Mouse (Mus musculus): ENCODE data around the gene Rps6. TPM values are rescaled to one million over a fixed set of nuclear protein-coding genes. Genes with fewer than 3 reads are reported as not detected.

Gene Rps6
- 1,742 TPM for polyA plus RNA-seq (2014; fragmentation: Illumina TruSeq; extraction: RNeasy Lipid Tissue Mini Kit (QIAGEN cat#74804); ENCODE audit: insufficient read depth, low read depth, low replicate concordance)

DNA sequence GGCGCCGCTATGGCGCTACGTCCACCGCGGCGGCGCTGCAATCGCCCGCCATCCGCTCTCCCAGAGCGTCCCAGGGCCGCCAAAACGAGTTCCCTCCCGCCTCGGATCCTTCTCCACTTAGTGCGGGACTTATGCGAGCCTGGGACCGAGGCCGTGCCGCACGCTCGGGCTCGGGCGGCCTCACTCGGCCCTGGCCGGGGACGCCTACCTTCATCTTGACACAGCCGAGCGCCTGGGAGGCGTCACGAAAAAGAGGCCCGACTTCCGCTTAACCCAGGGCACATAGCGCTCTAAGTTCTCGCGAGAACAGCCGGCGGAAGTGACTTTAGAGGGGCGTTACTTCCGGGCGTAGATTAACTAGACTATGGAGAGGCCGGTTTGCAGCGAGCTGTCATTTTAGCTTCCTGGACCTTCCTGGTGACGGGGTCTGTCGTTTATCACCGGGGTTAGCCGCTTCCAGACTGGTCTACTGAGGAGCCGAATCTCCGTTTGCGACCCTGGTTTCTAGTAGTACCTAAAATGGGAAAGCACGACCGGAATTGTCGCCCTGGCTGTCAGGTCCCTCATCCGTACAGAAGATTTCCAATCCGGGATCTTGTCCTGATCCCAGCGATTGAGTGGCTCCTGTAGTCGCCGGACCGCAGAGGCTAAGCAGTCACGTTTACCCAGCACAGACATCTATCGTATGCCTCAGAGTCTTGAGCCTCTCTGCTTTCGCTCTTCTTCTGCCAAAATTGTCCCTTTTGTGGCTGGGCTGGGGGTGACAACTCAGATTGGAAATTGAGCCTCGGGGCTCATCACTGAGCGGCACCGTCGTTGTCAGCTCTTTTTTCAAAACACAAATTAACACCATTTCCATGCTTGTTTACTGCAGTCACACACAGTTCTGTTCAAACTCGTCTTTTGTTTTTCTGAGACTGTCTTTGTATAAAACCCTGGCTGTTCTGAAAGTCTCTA lies at the start of gene Rps6:
Gene Rps6, minus strand, starts transcription at position 300 of the 957 bp plus-strand sequence.

DNA sequence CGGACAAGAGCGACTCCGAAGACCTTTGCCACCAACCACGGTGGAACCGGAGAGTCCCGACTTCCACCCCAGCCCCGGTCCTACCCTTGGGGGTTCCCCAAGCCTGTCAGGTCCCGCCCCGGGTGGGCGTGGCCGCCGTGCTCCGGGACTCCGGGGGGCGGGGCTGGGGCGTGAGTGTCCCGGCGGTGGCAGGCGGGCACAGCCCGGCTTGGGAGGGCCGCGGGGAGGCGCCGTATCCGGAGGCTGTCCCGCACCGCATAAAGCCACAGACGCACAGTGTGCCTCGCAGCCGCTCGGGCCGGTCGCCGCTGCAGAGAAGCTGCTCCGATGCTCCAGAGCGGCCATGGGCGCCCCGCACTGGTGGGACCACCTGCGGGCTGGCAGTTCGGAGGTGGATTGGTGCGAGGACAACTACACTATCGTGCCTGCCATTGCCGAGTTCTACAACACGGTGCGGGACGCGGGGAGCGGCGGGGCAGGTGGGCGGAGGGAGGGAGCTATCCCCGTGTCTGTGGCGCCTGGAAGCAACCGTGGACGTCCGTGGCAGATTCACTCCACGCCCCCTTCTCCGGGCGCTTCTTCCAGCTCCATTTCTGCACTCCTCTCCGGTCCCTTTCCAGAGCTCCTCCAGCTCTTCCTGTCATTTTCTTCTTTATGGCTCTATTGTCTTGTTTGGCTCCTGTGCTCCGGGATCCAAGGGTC lies 17.1 kb upstream of the Rps6 start, which contains the start of gene Acer2:
Gene Acer2, plus strand, starts transcription at position 251 of the 702 bp plus-strand sequence.

Other genes starting within 250 kb of the Rps6 start
- 1.8 TPM for gene Haus6, start 245.4 kb downstream of the Rps6 start, polyA plus RNA-seq (2014; fragmentation: Illumina TruSeq; extraction: RNeasy Lipid Tissue Mini Kit (QIAGEN cat#74804); ENCODE audit: insufficient read depth, low read depth, low replicate concordance)
- 150 TPM for gene Plin2, start 187.4 kb downstream of the Rps6 start, polyA plus RNA-seq (2014; fragmentation: Illumina TruSeq; extraction: RNeasy Lipid Tissue Mini Kit (QIAGEN cat#74804); ENCODE audit: insufficient read depth, low read depth, low replicate concordance)
- gene Dennd4c, start 108.9 kb downstream of the Rps6 start, polyA plus RNA-seq (2014; fragmentation: Illumina TruSeq; extraction: RNeasy Lipid Tissue Mini Kit (QIAGEN cat#74804); ENCODE audit: insufficient read depth, low read depth, low replicate concordance): 5.8 TPM
- gene Acer2, start 17.0 kb upstream of the Rps6 start, polyA plus RNA-seq (2014; fragmentation: Illumina TruSeq; extraction: RNeasy Lipid Tissue Mini Kit (QIAGEN cat#74804); ENCODE audit: insufficient read depth, low read depth, low replicate concordance): 77.8 TPM

Measured in lung, adult 10 weeks (tissue).